Mouse (Mus musculus): Measurements from ENCODE around the gene Stx18. TPM values are rescaled to one million over a fixed set of nuclear protein-coding genes. Genes with fewer than 3 reads are reported as not detected.

The Stx18 gene
- polyA plus RNA-seq, 1 experiment = 31.6 TPM

DNA sequence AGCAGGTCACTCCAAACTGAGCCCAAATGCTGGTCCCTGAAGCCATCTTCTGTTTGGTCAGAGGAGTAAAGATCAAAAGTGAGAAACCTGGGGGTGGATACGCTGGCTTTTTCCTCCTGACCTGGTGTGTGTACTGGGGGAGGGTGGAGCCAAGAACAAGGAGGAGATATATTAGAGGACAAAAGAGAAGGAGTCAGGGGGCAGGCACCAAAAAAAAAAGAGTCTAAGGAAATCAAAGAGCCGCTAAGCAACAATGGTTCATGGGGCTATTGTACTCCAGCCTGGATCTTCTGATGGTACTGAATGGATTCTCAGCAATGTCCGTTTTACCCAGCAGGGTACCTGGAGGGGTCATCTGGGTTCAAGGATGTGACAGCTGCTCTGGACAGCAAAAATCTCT is 23.6 kb upstream of the Stx18 start:
- Histone ChIP-seq H3K4me1 (ENCODE audit: control insufficient read depth, insufficient read depth, low read length) (no peaks in the 10 kb centered on the region), H3K4me3 (ENCODE audit: control insufficient read depth, low read depth, low read length) (no peak overlapping the region), H3K27ac (ENCODE audit: control insufficient read depth, insufficient read depth, low read depth, low read length) (no peak overlapping the region), H3K27me3 (ENCODE audit: control insufficient read depth, insufficient read depth, low read length) (no peaks in the 10 kb centered on the region), H3K36me3 (ENCODE audit: control insufficient read depth, insufficient read depth, low read length) (no peaks in the 10 kb centered on the region)
- no peak for TF ChIP-seq CTCF (IDR thresholded peaks at IDR 0.05; ENCODE audit: control insufficient read depth, insufficient read depth, insufficient replicate concordance, low read depth, low read length)
- TF ChIP-seq POLR2A (IDR thresholded peaks at IDR 0.05; ENCODE audit: control insufficient read depth, low read depth, low read length) = no peak

DNA sequence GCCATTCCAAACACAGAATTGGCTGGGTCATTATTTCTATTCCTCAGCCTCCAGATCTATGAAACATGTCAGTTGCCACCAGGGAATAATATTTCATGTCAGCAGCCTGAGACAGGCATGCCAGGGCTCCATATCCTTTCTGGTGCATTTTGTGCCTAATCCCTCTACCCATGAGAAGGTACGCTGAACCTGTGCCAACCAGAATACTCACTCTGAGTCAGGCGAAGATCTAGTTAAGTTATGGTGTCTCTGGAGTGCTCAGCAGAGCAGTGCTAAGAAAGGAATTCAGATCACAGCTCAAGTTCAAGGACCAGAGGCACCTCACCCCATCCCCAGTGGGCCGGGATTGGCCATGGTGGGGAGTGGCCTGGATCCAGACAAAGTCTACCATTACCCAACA is 21.6 kb upstream of the Stx18 start:
- H3K27ac ChIP-seq (ENCODE audit: control insufficient read depth, insufficient read depth, low read depth, low read length) = no peak overlapping the region
- no peaks in the 10 kb centered on the region for H3K4me1 ChIP-seq (ENCODE audit: control insufficient read depth, insufficient read depth, low read length)
- no peaks in the 10 kb centered on the region for H3K36me3 ChIP-seq (ENCODE audit: control insufficient read depth, insufficient read depth, low read length)
- TF ChIP-seq CTCF (IDR thresholded peaks at IDR 0.05; ENCODE audit: control insufficient read depth, insufficient read depth, insufficient replicate concordance, low read depth, low read length) (no peak), POLR2A (IDR thresholded peaks at IDR 0.05; ENCODE audit: control insufficient read depth, low read depth, low read length) (no peak)
- H3K4me3 ChIP-seq (ENCODE audit: control insufficient read depth, low read depth, low read length) = no peak overlapping the region
- H3K27me3 ChIP-seq (ENCODE audit: control insufficient read depth, insufficient read depth, low read length) = no peaks in the 10 kb centered on the region

DNA sequence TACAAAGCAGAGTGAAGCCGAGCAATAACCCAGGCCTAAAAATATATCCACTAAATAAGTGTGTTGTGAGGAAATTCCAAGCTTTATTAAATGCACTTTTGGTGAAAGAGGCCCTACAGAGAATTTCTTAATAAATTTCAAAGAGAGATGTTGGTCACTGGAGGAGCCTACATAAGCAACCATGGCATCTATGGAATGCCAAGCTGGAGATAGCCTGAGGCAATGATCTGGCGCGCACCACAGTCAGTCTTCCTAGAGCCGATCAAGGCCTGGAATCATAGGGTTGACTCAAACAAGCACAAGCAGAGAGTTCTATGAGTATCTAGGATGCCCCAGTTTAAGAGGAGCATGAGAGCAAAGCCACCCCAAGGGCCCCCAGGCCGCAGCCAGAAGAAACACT is 10.9 kb upstream of the Stx18 start:
- Histone ChIP-seq H3K36me3 (ENCODE audit: control insufficient read depth, insufficient read depth, low read length) (no peaks in the 10 kb centered on the region), H3K4me1 (ENCODE audit: control insufficient read depth, insufficient read depth, low read length) (no peaks in the 10 kb centered on the region), H3K4me3 (ENCODE audit: control insufficient read depth, low read depth, low read length) (no peak overlapping the region), H3K27me3 (ENCODE audit: control insufficient read depth, insufficient read depth, low read length) (no peaks in the 10 kb centered on the region), H3K27ac (ENCODE audit: control insufficient read depth, insufficient read depth, low read depth, low read length) (no peak overlapping the region)
- TF ChIP-seq CTCF (IDR thresholded peaks at IDR 0.05; ENCODE audit: control insufficient read depth, insufficient read depth, insufficient replicate concordance, low read depth, low read length) (no peak), POLR2A (IDR thresholded peaks at IDR 0.05; ENCODE audit: control insufficient read depth, low read depth, low read length) (no peak)

DNA sequence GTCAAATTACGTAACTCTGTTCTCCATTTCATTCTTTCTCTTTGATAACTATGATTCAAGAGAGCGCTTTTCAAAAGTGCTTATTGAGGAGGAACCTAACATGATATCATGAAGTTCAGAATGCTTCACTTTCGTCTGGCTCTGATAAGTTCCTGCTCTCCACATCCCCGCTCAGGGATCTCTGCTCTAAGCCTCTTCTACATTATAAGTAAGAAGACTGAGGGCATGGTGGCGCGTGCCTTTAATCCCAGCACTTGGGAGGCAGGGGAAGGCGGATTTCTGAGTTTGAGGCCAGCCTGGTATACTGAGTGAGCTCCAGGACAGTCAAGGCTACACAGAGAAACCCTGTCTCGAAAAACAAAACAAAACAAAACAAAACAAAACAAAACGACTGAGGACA is 268 bp upstream of the Stx18 start:
- no peaks in the 10 kb centered on the region; the same call in 1 of the 2 replicates for H3K36me3 ChIP-seq (ENCODE audit: control insufficient read depth, insufficient read depth, low read length)
- peak overlapping the region; percentile 99 for H3K4me3 ChIP-seq (ENCODE audit: control insufficient read depth, low read depth, low read length)
- no peaks in the 10 kb centered on the region for H3K4me1 ChIP-seq (ENCODE audit: control insufficient read depth, insufficient read depth, low read length)
- TF ChIP-seq POLR2A (IDR thresholded peaks at IDR 0.05; ENCODE audit: control insufficient read depth, low read depth, low read length) (no peak), CTCF (IDR thresholded peaks at IDR 0.05; ENCODE audit: control insufficient read depth, insufficient read depth, insufficient replicate concordance, low read depth, low read length) (no peak)
- no peaks in the 10 kb centered on the region for H3K27me3 ChIP-seq (ENCODE audit: control insufficient read depth, insufficient read depth, low read length)
- H3K27ac ChIP-seq (ENCODE audit: control insufficient read depth, insufficient read depth, low read depth, low read length) = peak overlapping the region; percentile 96; the same call in 1 of the 2 replicates

DNA sequence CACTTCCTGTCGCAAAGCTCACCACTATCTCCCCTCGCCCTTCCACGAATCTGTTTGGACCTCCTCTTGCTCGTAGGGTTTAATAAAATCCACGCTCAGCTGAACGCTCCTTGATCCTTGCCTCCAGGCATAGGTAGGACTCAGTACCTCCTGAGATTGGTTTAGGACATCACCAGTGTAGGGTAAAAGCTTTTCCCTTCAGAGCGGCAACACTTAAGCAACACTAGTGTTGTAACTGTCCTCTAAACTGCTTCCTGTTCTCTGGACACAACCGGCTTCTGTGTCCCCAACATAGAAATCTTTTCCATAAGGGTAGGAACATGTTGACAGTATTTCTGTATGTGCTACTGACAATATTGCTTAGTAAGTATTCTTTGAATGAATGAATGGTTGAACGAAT is 1.3 kb downstream of the Stx18 start:
- TF ChIP-seq POLR2A (IDR thresholded peaks at IDR 0.05; ENCODE audit: control insufficient read depth, low read depth, low read length) = no peak
- no peak for TF ChIP-seq CTCF (IDR thresholded peaks at IDR 0.05; ENCODE audit: control insufficient read depth, insufficient read depth, insufficient replicate concordance, low read depth, low read length)
- peak overlapping the region; percentile 99 for H3K4me3 ChIP-seq (ENCODE audit: control insufficient read depth, low read depth, low read length)
- H3K27ac ChIP-seq (ENCODE audit: control insufficient read depth, insufficient read depth, low read depth, low read length) = peak overlapping the region; percentile 96
- H3K27me3 ChIP-seq (ENCODE audit: control insufficient read depth, insufficient read depth, low read length) = no peaks in the 10 kb centered on the region
- no peaks in the 10 kb centered on the region; the same call in 1 of the 2 replicates for H3K36me3 ChIP-seq (ENCODE audit: control insufficient read depth, insufficient read depth, low read length)
- no peaks in the 10 kb centered on the region for H3K4me1 ChIP-seq (ENCODE audit: control insufficient read depth, insufficient read depth, low read length)

DNA sequence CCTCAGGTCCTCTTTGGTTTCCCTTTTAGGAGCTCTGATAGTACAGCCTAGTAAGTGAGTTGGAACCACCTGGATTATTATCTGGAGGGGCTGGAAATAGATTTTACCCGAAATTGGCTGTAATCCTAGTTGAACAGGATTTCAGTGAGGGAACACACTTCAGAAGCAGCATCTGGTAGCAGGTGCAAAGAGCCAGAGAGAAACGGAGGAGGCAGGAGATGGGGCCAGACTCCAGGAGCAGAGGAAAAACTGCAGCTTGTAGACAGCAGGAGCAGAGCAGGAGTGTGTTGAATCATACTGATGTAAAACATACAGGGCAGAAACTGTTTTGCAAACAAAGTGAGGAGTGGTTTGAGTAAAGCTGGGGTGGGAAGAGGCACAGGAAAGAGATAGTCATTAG is 6.4 kb downstream of the Stx18 start:
- Histone ChIP-seq H3K27ac (ENCODE audit: control insufficient read depth, insufficient read depth, low read depth, low read length) (no peak overlapping the region), H3K4me3 (ENCODE audit: control insufficient read depth, low read depth, low read length) (no peak overlapping the region), H3K36me3 (ENCODE audit: control insufficient read depth, insufficient read depth, low read length) (no peaks in the 10 kb centered on the region; the same call in 1 of the 2 replicates), H3K4me1 (ENCODE audit: control insufficient read depth, insufficient read depth, low read length) (no peaks in the 10 kb centered on the region), H3K27me3 (ENCODE audit: control insufficient read depth, insufficient read depth, low read length) (no peaks in the 10 kb centered on the region)
- TF ChIP-seq POLR2A (IDR thresholded peaks at IDR 0.05; ENCODE audit: control insufficient read depth, low read depth, low read length) = no peak
- no peak for TF ChIP-seq CTCF (IDR thresholded peaks at IDR 0.05; ENCODE audit: control insufficient read depth, insufficient read depth, insufficient replicate concordance, low read depth, low read length)

DNA sequence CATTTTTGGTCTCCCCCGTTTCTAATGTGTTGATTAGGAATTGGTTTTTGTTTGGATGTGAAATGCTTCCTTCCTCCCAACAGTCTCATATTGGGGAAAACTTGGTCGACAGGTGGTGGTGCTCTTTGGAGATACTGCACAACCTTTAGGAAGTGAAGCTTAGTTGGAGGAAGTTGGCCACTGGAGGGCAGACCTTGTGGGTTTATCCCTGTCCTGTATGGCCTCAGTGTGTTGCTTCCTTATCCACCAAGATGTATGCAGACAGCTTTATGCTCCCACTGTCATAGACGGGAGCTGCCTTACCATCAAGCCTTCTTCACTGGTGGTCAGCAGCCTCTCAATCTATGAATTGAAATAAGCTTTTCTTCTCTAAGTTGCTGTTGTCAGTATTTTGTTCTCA is 9.6 kb downstream of the Stx18 start:
- H3K27ac ChIP-seq (ENCODE audit: control insufficient read depth, insufficient read depth, low read depth, low read length) = no peak overlapping the region
- H3K36me3 ChIP-seq (ENCODE audit: control insufficient read depth, insufficient read depth, low read length) = no peaks in the 10 kb centered on the region
- no peak for TF ChIP-seq CTCF (IDR thresholded peaks at IDR 0.05; ENCODE audit: control insufficient read depth, insufficient read depth, insufficient replicate concordance, low read depth, low read length)
- TF ChIP-seq POLR2A (IDR thresholded peaks at IDR 0.05; ENCODE audit: control insufficient read depth, low read depth, low read length) = no peak
- H3K27me3 ChIP-seq (ENCODE audit: control insufficient read depth, insufficient read depth, low read length) = no peaks in the 10 kb centered on the region
- no peaks in the 10 kb centered on the region for H3K4me1 ChIP-seq (ENCODE audit: control insufficient read depth, insufficient read depth, low read length)
- H3K4me3 ChIP-seq (ENCODE audit: control insufficient read depth, low read depth, low read length) = no peak overlapping the region

DNA sequence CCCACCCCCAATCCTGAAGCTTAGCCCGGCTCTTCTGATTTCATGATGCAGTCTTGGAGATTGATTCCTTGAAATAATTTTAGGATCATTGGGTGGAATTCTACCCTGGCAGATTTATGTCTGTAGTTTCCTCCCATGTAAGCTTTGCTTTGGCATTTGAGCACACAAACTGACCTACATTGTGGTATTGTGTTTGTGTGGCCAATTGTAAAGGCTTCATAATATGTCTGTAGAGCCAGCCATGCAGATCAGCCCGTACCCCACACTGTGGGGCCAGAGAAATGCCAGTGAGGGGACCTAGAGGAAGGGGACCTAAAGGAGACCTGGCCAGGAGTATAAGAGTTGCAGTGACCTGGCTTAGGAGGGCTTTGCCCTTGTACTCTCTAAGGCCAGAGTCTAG is 22.5 kb downstream of the Stx18 start:
- H3K36me3 ChIP-seq (ENCODE audit: control insufficient read depth, insufficient read depth, low read length) = no peaks in the 10 kb centered on the region
- no peaks in the 10 kb centered on the region for H3K4me1 ChIP-seq (ENCODE audit: control insufficient read depth, insufficient read depth, low read length)
- H3K27me3 ChIP-seq (ENCODE audit: control insufficient read depth, insufficient read depth, low read length) = no peaks in the 10 kb centered on the region
- no peak overlapping the region for H3K4me3 ChIP-seq (ENCODE audit: control insufficient read depth, low read depth, low read length)
- no peak overlapping the region for H3K27ac ChIP-seq (ENCODE audit: control insufficient read depth, insufficient read depth, low read depth, low read length)
- no peak for TF ChIP-seq POLR2A (IDR thresholded peaks at IDR 0.05; ENCODE audit: control insufficient read depth, low read depth, low read length)
- no peak for TF ChIP-seq CTCF (IDR thresholded peaks at IDR 0.05; ENCODE audit: control insufficient read depth, insufficient read depth, insufficient replicate concordance, low read depth, low read length)

Data from testis, adult 2 months (tissue).